Mouse (Mus musculus) 3134 (cell line): ENCODE measurements at regions not wholly inside any gene's neighbourhood (a gene's known extent, or its start where the extent isn't known, plus 50 kb on each side); places are given as distances from the start of the nearest gene placed in this dataset.

Experiments
- DNase-seq: peaks from one replicate; pipeline ENCODE4 v3.0.0-alpha.2; 2011; ENCODE audit warnings: low spot score; ENCODE audit not compliant: insufficient read length; ENCODE audit errors: extremely low read depth

- no peak for DNase-seq
Observed at GRCm38 (mm10) chr11:17871920-17872319, 81.8 kb downstream of the Etaa1 start.

GRCm38 (mm10) chr11:17883276-17883675, 70.4 kb downstream of the Etaa1 start:
- no peak for DNase-seq
